Mouse (Mus musculus) neutrophil, adult 5-6 weeks (primary cell): ENCODE data around the gene Pkd1l1. TPM values are rescaled to one million over a fixed set of nuclear protein-coding genes. Genes with fewer than 3 reads are reported as not detected.

Experiments used
- ATAC-seq: fragments of 151-379, 151-347 bp; 2 replicates; pipeline ENCODE4 v1.8.0; 2017; ENCODE audit warnings: mild to moderate bottlenecking, moderate TSS enrichment; ENCODE audit not compliant: insufficient number of reproducible peaks, poor library complexity, low FRiP score, severe bottlenecking; ENCODE audit errors: extremely low read depth
- total RNA-seq: library from RNA; stranded (forward); fragments of 200-1000 nt; gene quantifications from 2 replicates; pipeline ENCODE4 v1.2.3, GENCODE M21; 2017

Gene Pkd1l1
- total RNA-seq, 1 experiment from 2014 or later: not detected

GRCm38 (mm10) chr11:8830551-8830950 is 142.5 kb downstream of the Pkd1l1 start:
- no peak for ATAC-seq

GRCm38 (mm10) chr11:8829561-8829960 is 143.5 kb downstream of the Pkd1l1 start:
- ATAC-seq: no peak

- no peak for ATAC-seq
Observed at GRCm38 (mm10) chr11:8828836-8829526, 144.1 kb downstream of the Pkd1l1 start.

GRCm38 (mm10) chr11:8826609-8827008 is 146.5 kb downstream of the Pkd1l1 start:
- ATAC-seq: 0 out of 2 replicates have a peak, but pooled peaks have one; percentile 26

- no peak for ATAC-seq
Observed at GRCm38 (mm10) chr11:8826046-8826445, 147.0 kb downstream of the Pkd1l1 start.

- no peak for ATAC-seq
Observed at GRCm38 (mm10) chr11:8825413-8825812, 147.7 kb downstream of the Pkd1l1 start.

GRCm38 (mm10) chr11:8821403-8821802 is 151.7 kb downstream of the Pkd1l1 start:
- no peak for ATAC-seq

- no peak for ATAC-seq
Observed at GRCm38 (mm10) chr11:8817376-8817775, 155.7 kb downstream of the Pkd1l1 start.

GRCm38 (mm10) chr11:8814097-8814790 is 158.8 kb downstream of the Pkd1l1 start:
- ATAC-seq: no peak

- ATAC-seq: no peak
Observed at GRCm38 (mm10) chr11:8811506-8812100, 161.5 kb downstream of the Pkd1l1 start.

GRCm38 (mm10) chr11:8809644-8810043 is 163.4 kb downstream of the Pkd1l1 start:
- ATAC-seq: no peak

GRCm38 (mm10) chr11:8807009-8807408 is 166.1 kb downstream of the Pkd1l1 start:
- no peak for ATAC-seq

- no peak for ATAC-seq
Observed at GRCm38 (mm10) chr11:8804178-8804577, 168.9 kb downstream of the Pkd1l1 start.

GRCm38 (mm10) chr11:8797486-8797885 is 175.6 kb downstream of the Pkd1l1 start:
- ATAC-seq: no peak

- ATAC-seq: no peak
Observed at GRCm38 (mm10) chr11:8795031-8795430, 178.0 kb downstream of the Pkd1l1 start.

GRCm38 (mm10) chr11:8792146-8792545 is 180.9 kb downstream of the Pkd1l1 start:
- ATAC-seq: no peak

GRCm38 (mm10) chr11:8789186-8789585 is 183.9 kb downstream of the Pkd1l1 start:
- no peak for ATAC-seq

- ATAC-seq: no peak
Observed at GRCm38 (mm10) chr11:8787604-8788003, 185.5 kb downstream of the Pkd1l1 start.

GRCm38 (mm10) chr11:8784413-8784812 is 188.7 kb downstream of the Pkd1l1 start:
- ATAC-seq: no peak

- ATAC-seq: no peak
Observed at GRCm38 (mm10) chr11:8782141-8782465, 191.0 kb downstream of the Pkd1l1 start.
